Mouse (Mus musculus) mesoderm, embryonic 11.5 days (tissue): Measurements from ENCODE around the gene Uri1.

ENCODE experiments used
- DNase-seq: peaks from one replicate; pipeline ENCODE4 v3.0.0-alpha.2; 2012; ENCODE audit warnings: low read depth, low spot score

The Uri1 gene

GRCm38 (mm10) chr7:37921681-37922430 lies 101.5 kb downstream of the Uri1 start:
- no peak for DNase-seq

- no peak for DNase-seq
Measured at GRCm38 (mm10) chr7:37918926-37919325, 104.4 kb downstream of the Uri1 start.

- DNase-seq: no peak
Measured at GRCm38 (mm10) chr7:37916762-37917439, 106.5 kb downstream of the Uri1 start.

- DNase-seq: no peak
Measured at GRCm38 (mm10) chr7:37911802-37912122, 111.6 kb downstream of the Uri1 start.

- no peak for DNase-seq
Measured at GRCm38 (mm10) chr7:37911114-37911801, 112.1 kb downstream of the Uri1 start.

GRCm38 (mm10) chr7:37910161-37910560 lies 113.2 kb downstream of the Uri1 start:
- DNase-seq: no peak
